Mouse (Mus musculus) lung, embryonic 16.5 days (tissue): ENCODE measurements at regions not wholly inside any gene's neighbourhood (a gene's known extent, or its start where the extent isn't known, plus 50 kb on each side); places are given as distances from the start of the nearest gene placed in this dataset.

Source experiments
- ATAC-seq: fragments of 200-750 bp; cut with Nextera tagmentation; 2 replicates; pipeline ENCODE4 v1.8.0; 2017; ENCODE audit warnings: low read depth, mild to moderate bottlenecking, moderate library complexity
- H3K27ac ChIP-seq: fragments of 300-500 bp; sonication (generic); 2 replicates; pipeline ENCODE4 v1.5.1; 2014; ENCODE audit warnings: mild to moderate bottlenecking, control low read depth, low read length
- H3K27me3 ChIP-seq: fragments of 300-500 bp; sonication (generic); 2 replicates; pipeline ENCODE4 v1.6.1; 2014; ENCODE audit warnings: low read depth, low read length, mixed read lengths; ENCODE audit not compliant: control insufficient read depth, insufficient read depth
- H3K36me3 ChIP-seq: fragments of 300-500 bp; sonication (generic); 2 replicates; pipeline ENCODE4 v1.6.1; 2014; ENCODE audit warnings: low read length; ENCODE audit not compliant: control insufficient read depth, insufficient read depth
- H3K4me1 ChIP-seq: fragments of 300-500 bp; sonication (generic); replicated peaks from 2 replicates; pipeline ENCODE4 v1.6.1; 2014; ENCODE audit warnings: low read length, mixed read lengths; ENCODE audit not compliant: control insufficient read depth, insufficient read depth
- H3K4me2 ChIP-seq: fragments of 300-500 bp; sonication (generic); 2 replicates; pipeline ENCODE4 v1.6.1; 2014; ENCODE audit warnings: low read depth, low read length, control low read depth
- H3K4me3 ChIP-seq: fragments of 300-500 bp; sonication (generic); 2 replicates; pipeline ENCODE4 v1.5.1; 2014; ENCODE audit warnings: mild to moderate bottlenecking, low read length, control low read depth
- H3K9ac ChIP-seq: fragments of 300-500 bp; sonication (generic); 2 replicates; pipeline ENCODE4 v1.6.1; 2014; ENCODE audit warnings: low read length, control low read depth
- H3K9me3 ChIP-seq: fragments of 300-500 bp; sonication (generic); 2 replicates; pipeline ENCODE4 v1.6.1; 2016; ENCODE audit warnings: low read length; ENCODE audit not compliant: control insufficient read depth
- WGBS: fragments of 180-500 bp; shearing (Covaris S2); extraction: QIAGEN DNeasy Blood & Tissue Kit; methylation state at CpG from one replicate; pipeline ENCODE4 v1.1.7; 2014; 5-methylcytosine and 5-hydroxymethylcytosine counted together

- no peak overlapping the region for H3K27ac ChIP-seq
- no peaks in the 10 kb centered on the region; the same call in 1 of the 2 replicates for H3K4me1 ChIP-seq
- no peaks in the 10 kb centered on the region for H3K36me3 ChIP-seq
- H3K27me3 ChIP-seq: no peaks in the 10 kb centered on the region
- 44% methylated on average over 5 of the region's 5 CpGs for WGBS
- no peaks in the 10 kb centered on the region for H3K9me3 ChIP-seq
- no peak overlapping the region for H3K9ac ChIP-seq
- ATAC-seq: no peak
- no peak overlapping the region for H3K4me3 ChIP-seq
- no peak overlapping the region for H3K4me2 ChIP-seq
Measured at GRCm38 (mm10) chr6:127364591-127365187, 82.0 kb upstream of the Parp11 start.

GRCm38 (mm10) chr6:127365246-127365645 is 81.4 kb upstream of the Parp11 start:
- H3K27me3 ChIP-seq: no peaks in the 10 kb centered on the region
- no peak overlapping the region for H3K9ac ChIP-seq
- H3K9me3 ChIP-seq: no peaks in the 10 kb centered on the region
- no peak overlapping the region for H3K27ac ChIP-seq
- H3K4me2 ChIP-seq: no peak overlapping the region
- no peak for ATAC-seq
- no peaks in the 10 kb centered on the region for H3K36me3 ChIP-seq
- no peak overlapping the region for H3K4me3 ChIP-seq
- WGBS: 32% methylated on average over 7 of the region's 7 CpGs
- H3K4me1 ChIP-seq: no peaks in the 10 kb centered on the region; the same call in 1 of the 2 replicates

- WGBS: 48% methylated on average over 2 of the region's 2 CpGs
- H3K27ac ChIP-seq: no peak overlapping the region
Measured at GRCm38 (mm10) chr6:127365651-127366050, 81.0 kb upstream of the Parp11 start.

DNA sequence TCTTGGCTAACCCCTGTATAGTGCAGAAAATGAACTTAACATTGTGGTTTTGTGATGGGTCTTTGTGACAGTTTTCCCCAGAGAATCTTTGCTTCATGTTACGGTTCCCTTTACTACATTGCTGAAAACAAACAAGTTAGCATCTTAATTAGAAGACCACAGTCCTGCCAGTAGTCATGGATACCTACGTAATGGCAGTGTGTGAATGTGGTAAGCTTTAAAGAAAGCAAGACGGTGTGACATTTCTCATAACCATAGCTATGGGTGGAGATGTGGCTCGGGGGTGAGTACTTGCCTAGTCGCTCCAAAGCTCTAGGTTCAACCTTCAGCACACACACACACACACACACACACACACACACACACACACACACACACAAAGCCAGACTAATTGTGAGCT is 73.6 kb upstream of the Parp11 start:
- H3K4me2 ChIP-seq: no peak overlapping the region
- no peaks in the 10 kb centered on the region; the same call in 1 of the 2 replicates for H3K27me3 ChIP-seq
- H3K36me3 ChIP-seq: no peaks in the 10 kb centered on the region
- H3K9ac ChIP-seq: no peak overlapping the region
- H3K27ac ChIP-seq: no peak overlapping the region
- no peak overlapping the region for H3K4me3 ChIP-seq
- ATAC-seq: no peak
- peaks cover 13% of the 10 kb centered on the region for H3K4me1 ChIP-seq
- H3K9me3 ChIP-seq: no peaks in the 10 kb centered on the region
- 86% methylated on average over 5 of the region's 5 CpGs for WGBS

More at GRCm38 (mm10) chr6:127365651-127366050, 81.0 kb upstream of the Parp11 start:
- Histone ChIP-seq H3K4me2 (no peak overlapping the region), H3K4me3 (no peak overlapping the region), H3K27me3 (no peaks in the 10 kb centered on the region), H3K9me3 (no peaks in the 10 kb centered on the region), H3K4me1 (no peaks in the 10 kb centered on the region; the same call in 1 of the 2 replicates), H3K9ac (no peak overlapping the region), H3K36me3 (no peaks in the 10 kb centered on the region)
- ATAC-seq: no peak

DNA sequence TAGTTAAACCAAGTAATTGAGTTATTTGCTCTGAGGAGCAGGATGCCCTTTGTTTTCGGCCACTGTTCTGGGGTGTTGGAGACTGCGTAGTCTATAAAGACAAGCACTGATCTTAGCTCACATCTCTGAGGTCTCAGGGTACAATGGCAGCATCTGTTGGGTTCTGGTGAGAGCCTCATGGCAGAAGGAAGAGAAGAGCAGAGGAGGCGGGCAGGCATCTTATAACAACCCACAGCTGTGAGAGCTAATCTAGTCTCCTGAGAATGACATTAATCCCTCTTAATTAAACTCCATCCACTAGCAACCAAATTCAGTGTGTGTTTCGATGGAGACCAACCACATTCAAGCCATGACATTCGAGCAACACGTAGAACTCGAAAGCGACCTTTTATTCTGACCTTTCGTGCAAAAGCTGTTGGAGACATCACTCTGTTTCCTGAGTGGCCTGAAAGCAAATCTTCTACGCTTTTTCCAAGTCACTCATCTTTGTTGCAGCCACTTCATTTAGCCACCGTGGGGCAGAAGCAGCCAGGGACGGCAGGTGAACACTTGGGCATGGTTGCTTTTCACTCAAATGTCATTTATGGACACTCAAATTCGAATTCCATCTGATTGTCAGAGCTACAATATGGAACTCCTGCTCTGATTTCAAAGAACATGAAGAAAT is 72.7 kb upstream of the Parp11 start:
- H3K27me3 ChIP-seq: no peaks in the 10 kb centered on the region; the same call in 1 of the 2 replicates
- ATAC-seq: no peak
- no peak overlapping the region for H3K4me3 ChIP-seq
- H3K27ac ChIP-seq: no peak overlapping the region
- H3K9me3 ChIP-seq: no peaks in the 10 kb centered on the region
- H3K4me1 ChIP-seq: peaks cover 13% of the 10 kb centered on the region
- H3K36me3 ChIP-seq: no peaks in the 10 kb centered on the region
- no peak overlapping the region for H3K4me2 ChIP-seq
- 77% methylated on average over 13 of the region's 13 CpGs for WGBS
- H3K9ac ChIP-seq: no peak overlapping the region

DNA sequence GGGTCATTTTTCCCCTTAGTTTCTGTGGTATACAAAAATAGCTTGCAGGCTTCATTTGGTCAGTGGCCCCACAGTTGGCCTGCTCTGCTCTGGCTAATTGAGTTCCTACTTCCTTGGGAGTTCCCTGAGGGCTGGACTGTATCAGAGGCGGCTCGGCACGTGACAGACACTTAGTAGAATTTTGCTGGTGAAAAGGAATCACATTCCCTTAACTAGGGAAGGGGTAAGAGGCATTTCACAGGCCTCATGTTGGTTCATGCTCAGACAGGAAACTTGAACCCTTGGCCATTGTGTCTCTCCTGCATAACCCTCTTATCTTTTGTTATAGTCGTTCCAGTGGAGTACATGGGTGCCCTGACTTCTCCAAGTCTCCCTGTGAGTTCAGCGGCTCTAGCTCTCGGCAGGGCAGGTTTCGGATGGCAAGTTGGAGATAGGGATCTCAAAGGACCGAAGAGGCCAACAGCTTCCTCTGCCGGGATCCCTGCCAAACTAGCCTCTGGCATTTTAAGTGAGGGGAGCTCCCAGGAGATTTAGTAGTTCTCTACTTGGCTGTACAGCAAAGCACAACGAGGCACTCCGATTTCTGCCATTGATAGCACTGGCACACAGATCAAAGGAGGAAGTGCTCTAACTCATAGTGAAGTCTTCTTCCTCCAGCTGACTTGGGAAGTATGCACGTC is 72.0 kb upstream of the Parp11 start:
- no peak overlapping the region for H3K4me2 ChIP-seq
- H3K27me3 ChIP-seq: no peaks in the 10 kb centered on the region; the same call in 1 of the 2 replicates
- peak; percentile 61 for ATAC-seq
- H3K9ac ChIP-seq: no peak overlapping the region
- no peaks in the 10 kb centered on the region for H3K9me3 ChIP-seq
- no peak overlapping the region for H3K4me3 ChIP-seq
- no peak overlapping the region for H3K27ac ChIP-seq
- WGBS: 23% methylated on average over 12 of the region's 12 CpGs
- H3K4me1 ChIP-seq: peaks cover 13% of the 10 kb centered on the region
- H3K36me3 ChIP-seq: no peaks in the 10 kb centered on the region

DNA sequence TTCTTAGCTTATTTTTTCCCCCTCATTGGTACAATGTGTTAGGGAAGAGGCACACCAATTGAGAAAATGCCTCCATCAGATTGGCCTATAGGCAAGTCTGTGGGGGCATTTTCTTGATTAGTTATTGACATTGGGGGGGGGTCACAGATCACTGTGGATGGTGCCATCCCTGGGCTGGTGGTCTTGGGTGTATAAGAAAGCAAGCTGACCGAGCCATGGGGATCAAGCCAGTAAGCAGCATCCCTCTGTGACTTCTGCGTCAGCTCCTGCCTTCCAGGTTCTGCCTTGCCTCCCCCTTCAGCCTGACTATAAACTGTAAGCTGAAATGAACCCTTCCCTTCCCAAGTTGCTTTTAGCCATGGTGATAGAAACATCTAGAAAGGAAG is 71.5 kb upstream of the Parp11 start:
- H3K27me3 ChIP-seq: no peaks in the 10 kb centered on the region; the same call in 1 of the 2 replicates
- H3K36me3 ChIP-seq: no peaks in the 10 kb centered on the region
- no peaks in the 10 kb centered on the region for H3K9me3 ChIP-seq
- H3K4me1 ChIP-seq: peaks cover 13% of the 10 kb centered on the region
- H3K27ac ChIP-seq: no peak overlapping the region
- H3K4me3 ChIP-seq: no peak overlapping the region
- no peak overlapping the region for H3K9ac ChIP-seq
- no peak overlapping the region for H3K4me2 ChIP-seq
- 80% methylated on average over 2 of the region's 2 CpGs for WGBS
- ATAC-seq: no peak

DNA sequence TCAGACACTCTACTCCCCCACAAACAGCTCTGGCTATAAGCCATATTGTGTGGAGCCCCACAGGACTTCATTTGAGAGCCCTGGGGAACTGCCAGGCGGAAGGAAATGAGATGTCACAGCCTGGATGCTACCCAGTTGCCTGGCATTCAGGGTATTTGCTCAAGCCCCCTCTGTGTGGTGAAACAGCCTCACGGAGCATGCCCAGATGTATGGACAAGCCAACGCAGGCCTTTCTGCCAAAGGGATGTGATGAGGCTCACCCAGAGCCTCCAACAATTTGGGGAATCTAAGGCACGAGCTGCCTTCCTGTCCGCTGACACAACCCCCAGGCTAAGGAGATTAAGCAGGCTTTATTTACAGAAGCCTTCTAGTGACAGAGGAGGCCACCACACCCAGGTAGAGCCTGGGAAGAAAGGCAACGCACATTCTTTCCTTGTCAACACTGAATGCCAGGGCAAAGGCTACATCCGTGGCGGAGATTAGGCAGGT is 70.9 kb upstream of the Parp11 start:
- H3K4me3 ChIP-seq: no peak overlapping the region
- H3K27me3 ChIP-seq: no peaks in the 10 kb centered on the region; the same call in none of the 2 replicates
- H3K9me3 ChIP-seq: no peaks in the 10 kb centered on the region
- H3K27ac ChIP-seq: no peak overlapping the region
- H3K4me1 ChIP-seq: peaks cover 13% of the 10 kb centered on the region
- 30% methylated on average over 8 of the region's 8 CpGs for WGBS
- peak; percentile 27; the same call in 1 of the 2 replicates for ATAC-seq
- H3K36me3 ChIP-seq: no peaks in the 10 kb centered on the region
- no peak overlapping the region for H3K9ac ChIP-seq
- H3K4me2 ChIP-seq: no peak overlapping the region

DNA sequence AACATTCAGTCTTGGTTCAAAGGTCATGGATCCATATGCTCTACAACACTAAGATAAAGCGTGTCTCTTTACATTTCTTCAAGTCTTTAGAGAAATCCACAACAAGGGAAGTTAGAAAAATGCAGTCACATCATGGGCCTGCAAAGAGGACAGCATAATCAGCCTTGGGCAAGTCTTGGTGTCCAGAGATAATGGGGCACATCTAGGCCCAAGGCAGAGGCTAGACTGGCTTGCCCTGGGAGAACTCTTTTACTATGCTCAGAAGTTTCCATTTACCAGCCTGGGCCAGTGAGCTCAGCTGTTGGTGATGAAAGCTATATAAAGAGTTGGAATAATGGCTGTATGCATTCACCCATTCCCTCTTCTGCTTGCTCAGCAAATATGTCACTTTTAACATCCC is 67.9 kb upstream of the Parp11 start:
- H3K4me2 ChIP-seq: no peak overlapping the region
- no peaks in the 10 kb centered on the region for H3K9me3 ChIP-seq
- WGBS: 85% methylated on average over 1 of the region's 1 CpGs
- H3K27ac ChIP-seq: no peak overlapping the region
- ATAC-seq: no peak
- H3K27me3 ChIP-seq: no peaks in the 10 kb centered on the region; the same call in none of the 2 replicates
- H3K36me3 ChIP-seq: no peaks in the 10 kb centered on the region
- H3K4me1 ChIP-seq: peaks cover 13% of the 10 kb centered on the region
- no peak overlapping the region for H3K4me3 ChIP-seq
- no peak overlapping the region for H3K9ac ChIP-seq
